Mouse (Mus musculus): ENCODE results near the gene Unc13a. TPM values are rescaled to one million over a fixed set of nuclear protein-coding genes. Genes with fewer than 3 reads are reported as not detected.

Unc13a gene
- polyA plus RNA-seq, 1 experiment from 2014 or later: 0.68 TPM

DNA sequence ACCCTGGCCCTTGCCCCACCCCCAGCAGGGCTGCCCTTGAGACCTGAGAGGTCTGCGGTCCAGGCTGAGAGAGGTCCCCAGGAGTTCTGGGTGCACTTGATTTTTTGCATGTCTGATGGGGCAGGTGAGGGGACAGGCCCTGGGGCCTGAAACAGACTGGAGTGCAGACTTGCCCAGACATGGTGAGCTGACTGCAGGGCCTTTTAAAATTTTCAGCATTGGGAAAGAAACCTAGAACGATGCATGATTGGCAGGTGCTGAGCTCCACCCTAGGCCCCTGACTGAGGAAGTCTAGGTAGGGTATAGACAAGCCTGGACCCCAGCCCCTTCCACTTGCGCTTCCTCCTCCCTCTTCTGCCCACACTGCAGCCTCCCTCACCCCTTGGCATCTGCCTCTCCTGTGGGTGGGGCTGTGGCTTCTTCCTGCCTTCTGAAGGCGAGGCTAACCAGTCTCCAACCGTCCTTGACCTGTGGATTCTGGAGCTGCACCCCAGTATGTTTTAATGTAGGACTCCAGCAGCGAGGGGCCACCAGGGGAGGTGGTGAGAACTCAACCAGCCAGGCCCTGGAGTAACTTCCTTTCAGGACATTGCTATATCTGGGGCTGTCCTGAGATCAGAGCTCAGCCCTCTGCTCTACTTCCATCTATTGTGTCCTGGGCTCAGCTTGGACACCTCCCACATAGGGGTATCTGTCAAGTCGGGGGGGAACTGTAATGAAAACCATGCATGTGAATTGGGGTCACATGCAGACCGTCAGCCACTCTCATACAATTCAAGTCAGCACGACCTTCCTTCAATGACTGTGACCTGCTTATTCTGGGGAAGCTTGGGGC, 44.1 kb downstream of the Unc13a start:
- no peak for DNase-seq (ENCODE audit: low spot score)

DNA sequence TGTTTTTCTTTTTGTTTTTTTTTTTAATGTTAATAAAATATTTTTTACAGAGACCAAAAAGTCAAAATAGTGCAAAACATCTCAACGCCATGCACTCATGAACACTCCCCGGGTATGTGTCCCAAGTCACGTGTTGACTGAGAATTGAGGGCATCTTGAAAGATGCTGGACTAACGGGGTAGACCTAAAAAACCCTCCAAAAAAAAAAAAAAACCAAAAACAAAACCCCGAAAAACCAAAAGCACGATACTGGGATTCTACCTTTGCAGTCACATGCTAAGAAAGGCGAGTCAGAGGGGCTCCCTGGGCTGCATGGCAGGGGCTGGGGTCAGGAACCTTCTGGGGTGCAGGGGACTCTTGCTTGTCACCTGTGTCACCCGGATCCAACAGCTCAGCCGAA, 44.8 kb downstream of the Unc13a start:
- no peak for DNase-seq (ENCODE audit: low spot score)

DNA sequence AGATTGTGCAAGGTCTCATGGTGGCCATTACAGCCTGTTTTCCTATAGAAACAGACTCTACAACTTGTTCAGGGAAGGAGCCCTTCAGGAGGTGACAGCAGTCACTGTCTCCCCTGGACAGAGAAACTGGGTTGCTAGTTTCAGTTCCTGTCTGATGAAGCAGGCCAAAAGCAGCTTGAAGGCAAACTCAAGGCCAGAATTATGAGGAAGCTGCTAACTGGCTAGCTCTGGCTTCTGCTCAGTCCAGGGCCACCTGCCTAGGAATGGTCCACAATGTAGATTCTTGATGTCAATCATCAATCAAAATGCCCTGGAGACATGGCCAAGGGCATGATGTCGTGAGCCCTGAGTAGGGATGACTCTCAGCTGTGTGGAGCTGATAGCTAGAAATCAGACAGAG, 46.5 kb downstream of the Unc13a start:
- DNase-seq (ENCODE audit: low spot score): no peak

DNA sequence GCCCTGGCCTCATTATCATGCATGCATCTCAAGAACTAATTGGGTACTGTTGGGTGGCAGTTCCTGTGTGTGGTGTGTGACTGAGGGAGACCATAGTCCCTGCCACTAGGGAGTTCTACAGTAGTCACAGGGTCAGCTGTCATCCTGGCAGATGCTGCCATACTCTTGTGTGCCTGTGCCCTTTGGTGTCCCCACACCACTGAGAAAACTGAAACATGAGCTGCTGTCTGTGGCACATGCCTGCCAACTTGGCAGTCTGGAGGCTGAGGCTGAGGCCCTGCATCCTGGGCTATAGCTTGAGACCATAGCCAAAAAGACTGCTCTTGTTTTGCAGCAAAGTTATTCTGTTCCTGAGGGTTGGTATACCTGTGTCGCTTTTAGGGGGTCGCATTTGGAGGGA, 51.8 kb downstream of the Unc13a start:
- no peak for DNase-seq (ENCODE audit: low spot score)

DNA sequence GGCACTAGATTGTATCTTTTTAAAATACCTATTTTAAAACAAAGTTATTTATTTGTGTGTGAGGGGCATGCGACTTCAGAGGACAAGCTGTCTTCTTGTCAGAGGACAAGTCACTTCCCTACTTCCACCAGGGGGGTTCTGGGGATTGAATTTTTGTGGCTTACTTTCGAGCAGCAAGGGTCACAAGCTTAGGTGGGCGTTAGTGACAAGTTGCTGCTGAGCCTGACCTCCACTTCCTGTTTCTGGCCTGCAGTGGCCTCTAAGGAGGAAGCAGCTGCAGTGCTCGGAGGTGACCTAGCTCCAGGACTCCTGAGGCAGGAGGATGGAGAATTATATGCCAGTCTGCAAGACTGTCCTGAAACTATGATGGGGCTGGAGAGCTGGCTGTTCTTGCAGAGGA, 58.1 kb downstream of the Unc13a start:
- no peak for DNase-seq (ENCODE audit: low spot score)

DNA sequence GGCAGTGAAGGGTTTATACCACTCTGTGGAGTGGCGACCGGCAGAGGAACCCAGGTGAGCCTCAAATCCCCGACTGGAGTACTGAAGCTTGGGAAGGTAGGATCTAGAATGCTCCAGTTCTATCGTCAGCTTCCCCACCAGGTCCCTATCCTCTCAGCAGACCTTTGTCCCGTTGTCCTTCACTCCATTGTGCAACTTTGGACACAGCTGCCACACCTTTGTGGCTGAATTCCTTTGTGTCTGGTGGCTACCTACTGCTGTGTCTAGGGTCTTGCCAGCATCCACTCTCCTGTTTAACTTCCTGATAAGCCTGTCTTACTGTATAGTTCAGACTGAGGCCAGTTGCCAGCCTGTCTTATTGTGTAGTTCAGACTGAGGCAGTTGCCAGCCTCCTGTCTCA, 59.4 kb downstream of the Unc13a start:
- DNase-seq (ENCODE audit: low spot score): no peak

DNA sequence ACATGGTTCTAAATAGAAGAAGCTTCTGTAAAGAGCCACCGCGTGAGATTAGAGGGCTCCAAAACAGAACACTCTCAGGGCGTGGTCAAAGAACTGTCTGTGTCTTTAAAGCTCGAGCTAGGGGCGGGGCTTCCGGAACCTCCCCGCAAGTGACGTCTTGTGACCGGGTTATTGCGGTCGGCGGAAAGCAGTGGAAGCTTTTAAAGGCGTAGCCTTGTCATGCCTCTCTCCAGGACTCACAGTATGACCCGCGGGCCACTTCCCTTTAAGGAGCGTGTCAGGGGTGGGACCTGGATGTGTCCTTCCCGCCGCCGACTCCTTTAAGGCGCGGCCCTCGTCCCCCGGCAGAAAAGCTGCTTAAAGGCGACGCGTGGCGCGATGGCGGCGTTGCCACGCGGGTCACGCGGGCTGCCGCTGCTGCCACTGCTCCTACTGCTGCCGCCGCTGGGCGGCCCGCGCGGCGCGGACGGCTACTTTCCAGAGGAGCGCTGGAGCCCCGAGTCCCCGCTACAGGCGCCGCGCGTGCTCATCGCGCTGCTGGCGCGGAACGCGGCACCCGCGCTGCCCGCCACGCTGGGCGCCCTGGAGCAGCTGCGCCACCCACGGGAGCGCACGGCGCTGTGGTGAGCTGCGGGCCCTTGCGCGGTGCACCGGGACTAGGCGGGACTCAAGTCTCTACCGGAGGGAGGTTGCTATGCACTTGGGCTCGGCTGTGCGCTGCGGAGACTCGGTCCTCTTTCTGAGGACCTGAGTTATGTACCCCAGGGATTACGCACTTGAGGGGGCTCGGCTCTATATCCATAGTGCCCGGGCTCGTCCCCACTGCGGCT, 60.5 kb downstream of the Unc13a start, which contains the start of gene Colgalt1:
Colgalt1 (plus strand) TSS at position 177 of the 830 bp plus-strand sequence.
- DNase-seq (ENCODE audit: low spot score): peak; percentile 99

DNA sequence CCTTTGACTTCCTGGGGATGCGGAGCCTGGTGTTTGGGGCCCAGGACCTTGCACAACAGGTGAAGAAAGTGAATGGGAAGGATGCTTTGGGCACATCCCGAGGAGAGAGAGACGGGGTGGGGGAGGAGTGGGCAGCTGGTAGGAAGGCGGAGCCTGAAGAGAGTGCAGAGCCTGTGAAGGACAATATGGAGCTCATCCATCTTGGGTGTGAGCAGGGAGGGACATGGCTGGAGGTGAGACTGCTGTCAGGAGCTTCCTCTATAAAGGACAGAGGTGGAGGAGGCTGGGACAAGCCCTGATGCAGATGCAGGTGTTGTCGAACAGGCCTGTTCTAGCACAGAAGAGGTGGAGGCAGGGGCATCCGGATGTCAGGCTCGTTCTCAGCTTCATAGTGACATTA, 67.5 kb downstream of the Unc13a start:
- DNase-seq (ENCODE audit: low spot score): no peak

DNA sequence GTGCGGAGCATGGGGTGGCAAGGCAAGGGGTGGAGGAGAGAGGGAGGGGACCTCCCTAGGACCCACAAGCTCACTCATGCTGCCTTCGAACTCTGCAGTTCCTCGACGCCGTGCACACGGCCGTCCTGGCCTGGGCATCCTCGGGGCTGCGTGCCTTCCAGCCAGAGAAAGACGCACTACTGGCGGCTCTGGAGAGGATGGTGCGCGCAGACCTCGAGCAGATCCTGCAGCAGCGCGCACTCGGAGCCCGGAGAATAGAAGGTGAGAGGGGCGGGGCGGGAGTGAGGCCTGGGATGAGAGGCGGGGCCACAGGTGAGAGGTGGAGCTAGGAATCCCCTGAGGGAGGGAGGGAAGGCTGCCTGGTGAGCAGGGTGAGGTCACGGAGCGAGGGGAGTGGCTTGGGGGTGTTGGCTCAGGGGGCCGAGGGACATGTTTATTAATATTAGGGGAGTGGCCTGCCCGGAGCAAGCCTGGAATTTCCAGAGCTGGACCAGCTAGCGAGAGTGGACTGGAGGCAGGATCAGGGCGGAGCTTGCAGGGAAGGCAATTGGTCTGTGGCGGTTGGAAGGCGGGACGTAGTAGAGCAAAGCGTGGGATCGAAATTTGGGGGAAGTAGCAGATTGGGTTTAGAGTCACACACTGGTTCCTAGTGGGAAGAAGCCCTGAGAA, 68.8 kb downstream of the Unc13a start:
- no peak for DNase-seq (ENCODE audit: low spot score)

DNA sequence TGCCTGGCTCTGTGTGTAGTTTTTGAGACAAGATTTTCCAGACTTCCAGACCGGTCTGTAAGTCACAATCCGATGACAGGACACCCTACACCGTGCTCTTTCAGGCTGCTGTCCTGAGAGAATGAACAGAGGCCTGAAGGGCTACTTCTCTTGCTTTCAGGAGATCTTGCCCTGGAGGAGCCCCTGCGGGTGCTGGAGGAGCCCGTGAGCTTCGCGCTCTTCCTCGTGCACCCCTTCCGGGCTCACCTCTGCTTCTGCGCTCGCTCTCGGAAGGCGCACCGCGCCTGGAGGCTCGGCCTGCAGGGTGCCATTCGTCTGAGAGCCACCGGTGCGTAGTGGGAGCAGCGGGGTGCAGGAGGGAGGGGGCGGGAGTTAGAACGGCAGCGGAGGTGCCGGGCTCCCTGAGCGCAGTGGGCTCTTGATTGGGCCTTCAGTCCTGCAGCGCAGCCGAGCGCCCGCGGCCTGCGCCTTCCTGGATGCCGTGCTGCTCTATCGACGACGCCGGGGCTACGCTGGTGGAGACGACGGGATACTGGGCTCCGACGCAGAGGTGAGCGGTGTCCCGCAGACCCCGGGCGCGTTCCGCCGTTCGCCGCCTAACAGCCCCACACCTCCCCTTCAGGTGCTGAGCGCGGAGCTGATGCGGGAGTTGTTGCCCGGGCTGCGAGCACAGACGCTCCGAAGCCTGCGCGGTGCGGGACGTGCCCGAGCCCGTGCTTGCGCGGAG, 69.5 kb downstream of the Unc13a start:
- DNase-seq (ENCODE audit: low spot score): peak; percentile 75

DNA sequence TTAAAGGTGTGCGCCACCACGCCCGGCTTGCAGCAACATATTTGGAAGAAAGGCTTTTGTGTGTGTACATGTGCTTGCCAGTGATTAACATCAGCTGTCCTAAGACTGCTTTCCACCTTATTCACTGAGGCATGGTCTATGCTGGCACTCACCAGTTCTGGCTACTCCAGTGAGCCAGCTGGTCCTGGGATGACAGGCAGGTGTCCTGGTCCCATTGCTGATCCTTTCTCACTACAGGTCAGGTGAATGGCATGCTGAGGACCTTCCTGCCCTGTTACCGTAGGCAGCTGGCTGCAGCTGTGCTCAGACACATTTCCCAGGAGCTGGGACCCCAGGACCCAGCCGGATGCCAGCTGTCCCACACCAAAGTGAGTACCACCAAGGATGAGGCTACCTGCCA, 72.7 kb downstream of the Unc13a start:
- no peak for DNase-seq (ENCODE audit: low spot score)

DNA sequence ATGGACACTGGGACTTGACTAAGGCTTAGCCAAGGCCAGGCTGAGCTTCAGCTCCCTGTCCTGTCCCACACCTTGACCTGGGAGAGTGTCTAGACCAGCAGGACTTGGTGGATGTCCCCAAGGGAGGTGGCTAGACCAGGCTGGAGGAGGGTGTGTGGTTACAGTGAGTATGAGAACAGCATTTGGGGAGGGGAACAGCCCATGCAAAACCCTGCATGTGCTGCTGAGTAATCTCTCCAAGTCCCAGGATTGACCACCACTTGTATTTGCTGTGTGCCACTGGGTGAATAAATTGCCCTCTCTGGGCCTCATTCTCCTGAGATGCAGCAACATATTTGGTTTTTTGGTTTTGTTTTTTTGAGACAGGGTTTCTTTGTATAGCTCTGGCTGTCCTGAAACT, 73.2 kb downstream of the Unc13a start:
- no peak for DNase-seq (ENCODE audit: low spot score)

DNA sequence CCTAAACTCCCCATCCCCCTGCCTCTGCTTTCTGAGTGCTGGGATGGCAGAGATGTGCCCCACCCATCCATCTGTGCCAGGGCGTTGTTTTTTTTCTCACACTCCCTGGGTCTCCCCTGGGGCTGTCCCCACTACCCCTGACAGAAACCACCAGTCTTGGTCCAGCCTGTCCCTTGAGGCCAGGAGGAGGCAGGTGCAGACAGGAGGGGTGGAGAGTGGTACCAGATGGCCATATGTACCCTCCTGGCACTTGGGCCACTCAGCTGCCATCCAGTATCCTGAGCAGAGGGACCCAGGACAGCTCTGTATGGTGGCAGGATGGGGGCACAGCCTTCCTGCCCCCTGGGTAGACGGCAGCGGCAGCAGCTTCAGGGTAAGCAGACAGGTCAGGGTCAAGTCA, 74.1 kb downstream of the Unc13a start, which contains the start of gene Fam129c:
Fam129c (plus strand) TSS at position 198 of the 400 bp plus-strand sequence.
- DNase-seq (ENCODE audit: low spot score): no peak

DNA sequence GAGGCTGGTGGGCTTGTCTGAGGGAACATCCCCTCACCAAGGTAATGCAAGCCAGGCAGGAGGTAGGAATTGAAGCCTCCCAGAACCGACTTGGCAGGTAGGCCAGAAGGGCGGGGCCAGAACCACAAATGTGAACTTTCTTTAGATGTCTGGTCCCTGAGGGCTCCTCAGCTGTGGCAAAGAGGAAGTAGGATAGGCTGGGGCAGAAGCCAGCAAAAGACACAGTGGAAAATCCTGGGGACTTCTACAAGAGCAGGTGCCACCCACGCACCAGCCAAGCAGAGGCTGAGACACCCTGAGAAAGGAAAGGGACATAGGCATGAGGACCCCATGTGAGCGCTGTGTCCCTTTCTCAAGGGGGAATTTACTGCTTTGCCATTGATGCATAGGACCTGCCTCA, 74.8 kb downstream of the Unc13a start:
- DNase-seq (ENCODE audit: low spot score): no peak

DNA sequence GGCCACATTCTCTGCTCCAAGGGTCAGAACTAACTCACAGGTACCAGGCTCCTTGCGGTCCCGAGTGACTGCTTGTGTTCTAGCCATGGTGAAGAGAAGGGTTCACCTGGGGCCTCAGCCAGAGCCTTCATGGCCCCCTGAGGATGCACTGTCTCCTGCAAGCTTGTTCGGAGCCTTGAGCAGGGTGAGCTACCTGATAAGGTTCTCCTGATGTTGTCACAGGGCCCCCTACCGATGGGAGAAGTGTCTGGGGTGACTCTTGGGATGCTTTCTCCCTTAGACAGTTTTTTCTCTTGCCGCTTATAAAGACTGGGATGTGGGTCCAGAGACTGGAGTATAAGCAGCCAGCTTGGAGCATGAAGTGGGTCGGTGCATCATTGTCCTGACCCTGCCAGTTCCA, 75.2 kb downstream of the Unc13a start:
- DNase-seq (ENCODE audit: low spot score): no peak

DNA sequence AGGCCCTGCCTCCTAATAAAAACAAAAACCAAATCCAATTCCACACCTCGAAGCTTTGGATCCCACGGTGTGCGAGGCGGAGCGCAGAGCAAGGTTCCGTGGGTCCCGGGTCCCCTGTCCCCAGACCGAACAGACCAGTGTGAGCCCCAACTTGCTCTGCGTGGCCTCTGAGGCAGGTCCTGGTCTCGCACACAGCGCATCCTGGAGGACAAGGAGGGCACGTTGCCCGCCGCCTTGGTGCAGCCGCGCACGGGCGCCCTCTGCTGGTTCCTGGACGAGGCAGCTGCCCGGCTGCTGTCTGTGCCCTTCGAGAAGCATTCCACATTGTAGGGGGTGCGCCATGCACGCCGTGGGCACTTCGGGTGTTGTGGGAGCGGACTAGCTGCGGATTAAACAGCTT, 75.7 kb downstream of the Unc13a start:
- peak; percentile 88 for DNase-seq (ENCODE audit: low spot score)

DNA sequence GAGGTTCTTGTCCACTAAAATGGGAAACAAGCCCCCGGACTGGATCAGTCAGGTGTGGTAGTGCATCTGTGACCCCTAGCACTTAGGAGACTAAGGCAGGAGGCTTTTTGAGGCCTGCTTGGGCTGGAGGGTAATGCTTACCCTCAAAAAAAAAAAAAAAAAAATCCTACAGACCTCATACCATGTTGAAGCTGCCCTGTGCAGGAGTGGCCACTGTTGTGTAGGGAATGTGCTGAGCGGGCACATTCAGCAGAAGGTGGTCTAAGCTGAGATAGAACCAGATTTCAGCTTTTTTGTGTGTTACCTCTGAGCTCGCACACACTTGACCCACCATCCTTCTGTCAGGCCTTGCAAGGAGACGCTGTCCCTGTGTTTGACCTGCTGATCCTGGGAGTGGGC, 77.2 kb downstream of the Unc13a start:
- no peak for DNase-seq (ENCODE audit: low spot score)

DNA sequence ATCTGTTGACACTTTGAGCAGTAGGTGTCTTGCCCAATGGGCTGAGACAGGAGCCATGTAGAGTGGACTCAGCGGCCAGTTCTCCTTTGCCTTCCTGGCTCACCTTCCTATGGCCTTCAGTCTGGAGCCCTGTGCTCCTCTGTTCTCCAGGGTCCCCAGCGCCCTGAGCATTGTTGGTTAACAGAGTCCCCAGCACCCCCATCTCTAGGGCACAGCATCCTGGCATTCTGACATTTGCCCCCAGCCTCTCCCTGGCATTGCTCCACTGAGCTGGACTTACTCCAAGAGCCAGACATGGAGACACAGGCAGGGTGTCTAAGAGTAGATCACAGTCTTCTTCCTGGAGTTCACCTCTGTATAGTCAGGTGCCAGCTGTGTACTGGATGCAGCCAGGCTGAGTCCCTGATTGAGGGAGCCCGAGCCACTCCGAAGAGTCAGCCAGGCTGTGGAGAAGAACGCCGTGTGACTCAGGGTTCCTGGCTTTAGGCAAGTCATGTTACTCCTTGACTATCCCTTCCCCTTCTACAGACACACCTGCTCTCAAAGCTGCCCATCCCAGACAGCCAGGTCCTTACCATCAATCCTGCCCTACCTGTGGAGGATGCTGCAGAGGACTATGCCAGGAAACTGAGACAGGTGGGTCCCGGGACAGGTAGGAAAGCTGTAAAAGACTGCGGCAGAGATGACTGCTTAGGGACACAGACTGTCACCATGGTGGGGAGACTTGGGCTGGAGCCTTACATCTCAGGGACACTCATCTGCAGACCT, 77.8 kb downstream of the Unc13a start:
- DNase-seq (ENCODE audit: low spot score): no peak

DNA sequence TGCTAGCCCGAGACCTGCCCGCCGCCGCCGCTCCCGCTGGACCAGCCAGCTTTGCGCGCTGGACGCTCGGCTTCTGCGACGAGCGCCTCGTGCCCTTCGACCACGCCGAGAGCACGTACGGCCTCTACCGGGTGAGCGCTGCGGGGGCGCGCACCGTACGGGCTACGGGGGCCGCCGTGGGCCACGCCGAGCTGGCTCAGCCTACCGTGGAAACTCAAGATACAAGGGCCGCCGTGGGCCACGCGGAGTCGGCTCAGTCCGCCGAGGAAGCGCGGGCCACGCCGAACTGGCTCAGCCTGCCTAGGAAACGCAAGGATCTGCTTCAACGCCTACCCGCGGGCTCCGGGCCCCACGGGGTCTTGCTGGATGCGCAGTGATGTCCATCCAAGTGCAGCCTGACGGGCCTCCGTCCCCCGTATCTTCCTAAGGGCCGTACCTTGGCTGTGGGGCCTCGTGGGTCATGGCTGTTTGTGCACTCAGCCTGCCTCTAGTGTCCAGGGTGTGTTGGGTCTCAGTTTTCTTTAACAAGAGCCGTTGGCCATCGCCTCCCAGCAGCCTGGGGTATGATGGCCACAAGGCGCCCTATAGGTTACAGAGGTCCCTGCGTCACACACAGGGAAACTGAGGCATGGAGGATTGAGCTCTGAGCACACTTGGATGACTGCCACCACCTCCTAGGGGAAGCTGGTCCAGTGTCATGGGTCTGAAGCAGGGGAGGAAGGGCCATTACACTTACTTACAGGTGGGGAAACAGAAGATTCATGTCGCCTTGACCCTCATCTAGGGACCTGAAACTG, 79.0 kb downstream of the Unc13a start:
- peak; percentile 69 for DNase-seq (ENCODE audit: low spot score)
